Mouse (Mus musculus): ENCODE data around the gene Tent5c. TPM values are rescaled to one million over a fixed set of nuclear protein-coding genes. Genes with fewer than 3 reads are reported as not detected.
A peak's percentile ranks its signal among the peaks of the same experiment; 100 is the strongest.

Tent5c gene
- polyA plus RNA-seq, 1 experiment from 2014 or later, result 4.1 TPM

- Histone ChIP-seq H3K27ac (0 out of 2 replicates have a peak overlapping the region, but pooled peaks have one; percentile 21), H3K27me3 (replicated peaks) (no peaks in the 10 kb centered on the region), H3K9me3 (no peaks in the 10 kb centered on the region), H3K4me1 (peaks cover 17% of the 10 kb centered on the region), H3K9ac (no peak overlapping the region), H3K36me3 (replicated peaks) (no peaks in the 10 kb centered on the region), H3K4me2 (no peak overlapping the region), H3K4me3 (no peak overlapping the region)
- peak; percentile 62; the same call in 1 of the 2 replicates for ATAC-seq (replicated peaks)
- 31% methylated on average over 8 of the region's 8 CpGs for WGBS
Observed at GRCm38 (mm10) chr3:100462235-100463083, 26.7 kb downstream of the Tent5c start.

- Histone ChIP-seq H3K4me1 (peaks cover 17% of the 10 kb centered on the region), H3K9ac (no peak overlapping the region), H3K4me2 (no peak overlapping the region), H3K27ac (no peak overlapping the region), H3K9me3 (no peaks in the 10 kb centered on the region), H3K27me3 (replicated peaks) (no peaks in the 10 kb centered on the region), H3K36me3 (replicated peaks) (no peaks in the 10 kb centered on the region), H3K4me3 (no peak overlapping the region)
- 88% methylated on average over 2 of the region's 2 CpGs for WGBS
- ATAC-seq (replicated peaks), result no peak
Observed at GRCm38 (mm10) chr3:100460510-100460909, 28.6 kb downstream of the Tent5c start.

GRCm38 (mm10) chr3:100443798-100444500, 45.2 kb downstream of the Tent5c start:
- Histone ChIP-seq H3K27ac (no peak overlapping the region), H3K27me3 (replicated peaks) (no peaks in the 10 kb centered on the region), H3K9me3 (no peaks in the 10 kb centered on the region), H3K4me3 (no peak overlapping the region), H3K4me1 (no peaks in the 10 kb centered on the region), H3K4me2 (no peak overlapping the region), H3K9ac (no peak overlapping the region), H3K36me3 (replicated peaks) (no peaks in the 10 kb centered on the region)
- 88% methylated on average over 7 of the region's 7 CpGs for WGBS
- ATAC-seq (replicated peaks), result no peak

- Histone ChIP-seq H3K4me1 (no peaks in the 10 kb centered on the region), H3K36me3 (replicated peaks) (no peaks in the 10 kb centered on the region), H3K4me2 (no peak overlapping the region), H3K9me3 (no peaks in the 10 kb centered on the region), H3K27me3 (replicated peaks) (no peaks in the 10 kb centered on the region), H3K4me3 (no peak overlapping the region), H3K9ac (no peak overlapping the region), H3K27ac (no peak overlapping the region)
- no peak for ATAC-seq (replicated peaks)
- 89% methylated on average over 6 of the region's 6 CpGs for WGBS
Observed at GRCm38 (mm10) chr3:100442499-100442898, 46.6 kb downstream of the Tent5c start.

GRCm38 (mm10) chr3:100440754-100441153, 48.4 kb downstream of the Tent5c start:
- 87% methylated on average over 4 of the region's 4 CpGs for WGBS
- H3K4me3 ChIP-seq, result no peak overlapping the region
- H3K36me3 ChIP-seq (replicated peaks), result no peaks in the 10 kb centered on the region
- H3K9me3 ChIP-seq, result no peaks in the 10 kb centered on the region
- no peak overlapping the region for H3K27ac ChIP-seq
- H3K4me1 ChIP-seq, result no peaks in the 10 kb centered on the region
- H3K27me3 ChIP-seq (replicated peaks), result no peaks in the 10 kb centered on the region
- ATAC-seq (replicated peaks), result no peak
- H3K9ac ChIP-seq, result no peak overlapping the region
- no peak overlapping the region for H3K4me2 ChIP-seq

- Histone ChIP-seq H3K27ac (no peak overlapping the region), H3K36me3 (replicated peaks) (no peaks in the 10 kb centered on the region), H3K4me3 (no peak overlapping the region), H3K4me1 (no peaks in the 10 kb centered on the region), H3K4me2 (no peak overlapping the region), H3K9me3 (no peaks in the 10 kb centered on the region), H3K27me3 (replicated peaks) (no peaks in the 10 kb centered on the region), H3K9ac (no peak overlapping the region)
- 62% methylated on average over 6 of the region's 6 CpGs for WGBS
- ATAC-seq (replicated peaks), result no peak
Observed at GRCm38 (mm10) chr3:100440009-100440408, 49.1 kb downstream of the Tent5c start.

GRCm38 (mm10) chr3:100439088-100439487, 50.0 kb downstream of the Tent5c start:
- H3K9me3 ChIP-seq, result no peaks in the 10 kb centered on the region
- H3K4me2 ChIP-seq, result no peak overlapping the region
- H3K9ac ChIP-seq, result no peak overlapping the region
- ATAC-seq (replicated peaks), result no peak
- H3K36me3 ChIP-seq (replicated peaks), result no peaks in the 10 kb centered on the region
- no peak overlapping the region for H3K27ac ChIP-seq
- WGBS, result 82% methylated on average over 3 of the region's 3 CpGs
- H3K4me1 ChIP-seq, result no peaks in the 10 kb centered on the region
- H3K4me3 ChIP-seq, result no peak overlapping the region
- H3K27me3 ChIP-seq (replicated peaks), result no peaks in the 10 kb centered on the region

GRCm38 (mm10) chr3:100438461-100439002, 50.6 kb downstream of the Tent5c start:
- ATAC-seq (replicated peaks), result no peak
- Histone ChIP-seq H3K9ac (no peak overlapping the region), H3K4me2 (no peak overlapping the region), H3K27me3 (replicated peaks) (no peaks in the 10 kb centered on the region), H3K27ac (no peak overlapping the region), H3K4me1 (no peaks in the 10 kb centered on the region), H3K36me3 (replicated peaks) (no peaks in the 10 kb centered on the region), H3K4me3 (no peak overlapping the region), H3K9me3 (no peaks in the 10 kb centered on the region)
- 81% methylated on average over 4 of the region's 4 CpGs for WGBS

GRCm38 (mm10) chr3:100436756-100437155, 52.4 kb downstream of the Tent5c start:
- ATAC-seq (replicated peaks), result no peak
- Histone ChIP-seq H3K4me2 (no peak overlapping the region), H3K9ac (no peak overlapping the region), H3K36me3 (replicated peaks) (no peaks in the 10 kb centered on the region), H3K27ac (no peak overlapping the region), H3K4me1 (no peaks in the 10 kb centered on the region), H3K4me3 (no peak overlapping the region), H3K9me3 (no peaks in the 10 kb centered on the region), H3K27me3 (replicated peaks) (no peaks in the 10 kb centered on the region)
- WGBS, result 81% methylated on average over 7 of the region's 7 CpGs

- H3K36me3 ChIP-seq (replicated peaks), result no peaks in the 10 kb centered on the region
- ATAC-seq (replicated peaks), result no peak
- H3K9ac ChIP-seq, result no peak overlapping the region
- no peaks in the 10 kb centered on the region for H3K9me3 ChIP-seq
- H3K4me1 ChIP-seq, result no peaks in the 10 kb centered on the region
- 87% methylated on average over 4 of the region's 4 CpGs for WGBS
- H3K4me2 ChIP-seq, result no peak overlapping the region
- no peak overlapping the region for H3K27ac ChIP-seq
- H3K4me3 ChIP-seq, result no peak overlapping the region
- no peaks in the 10 kb centered on the region for H3K27me3 ChIP-seq (replicated peaks)
Observed at GRCm38 (mm10) chr3:100431705-100432104, 57.4 kb downstream of the Tent5c start.

- no peaks in the 10 kb centered on the region for H3K36me3 ChIP-seq (replicated peaks)
- H3K9ac ChIP-seq, result no peak overlapping the region
- no peak for ATAC-seq (replicated peaks)
- H3K4me1 ChIP-seq, result no peaks in the 10 kb centered on the region
- H3K27me3 ChIP-seq (replicated peaks), result no peaks in the 10 kb centered on the region
- WGBS, result 88% methylated on average over 1 of the region's 1 CpGs
- H3K9me3 ChIP-seq, result no peaks in the 10 kb centered on the region
- no peak overlapping the region for H3K4me2 ChIP-seq
- H3K4me3 ChIP-seq, result no peak overlapping the region
- no peak overlapping the region for H3K27ac ChIP-seq
Observed at GRCm38 (mm10) chr3:100430731-100431130, 58.4 kb downstream of the Tent5c start.

- WGBS, result 94% methylated on average over 5 of the region's 5 CpGs
Observed at GRCm38 (mm10) chr3:100430101-100430500, 59.0 kb downstream of the Tent5c start.

More at GRCm38 (mm10) chr3:100430101-100430500, 59.0 kb downstream of the Tent5c start:
- H3K9ac ChIP-seq, result no peak overlapping the region
- no peak overlapping the region for H3K4me2 ChIP-seq
- no peak overlapping the region for H3K27ac ChIP-seq
- H3K36me3 ChIP-seq (replicated peaks), result no peaks in the 10 kb centered on the region
- no peaks in the 10 kb centered on the region for H3K27me3 ChIP-seq (replicated peaks)
- no peaks in the 10 kb centered on the region for H3K4me1 ChIP-seq
- no peaks in the 10 kb centered on the region for H3K9me3 ChIP-seq
- no peak overlapping the region for H3K4me3 ChIP-seq
- ATAC-seq (replicated peaks), result no peak

Data from midbrain, embryonic 15.5 days (tissue).